Mouse (Mus musculus) neutrophil, adult 83 days (primary cell): ENCODE results near the gene Gzmc. TPM values are rescaled to one million over a fixed set of nuclear protein-coding genes. Genes with fewer than 3 reads are reported as not detected.

Experiments
- total RNA-seq, 2 experiments: library from RNA; stranded (reverse); gene quantifications; one replicate each; pipeline ENCODE4 v1.2.4; 2023

Gzmc gene
- not detected for total RNA-seq

DNA sequence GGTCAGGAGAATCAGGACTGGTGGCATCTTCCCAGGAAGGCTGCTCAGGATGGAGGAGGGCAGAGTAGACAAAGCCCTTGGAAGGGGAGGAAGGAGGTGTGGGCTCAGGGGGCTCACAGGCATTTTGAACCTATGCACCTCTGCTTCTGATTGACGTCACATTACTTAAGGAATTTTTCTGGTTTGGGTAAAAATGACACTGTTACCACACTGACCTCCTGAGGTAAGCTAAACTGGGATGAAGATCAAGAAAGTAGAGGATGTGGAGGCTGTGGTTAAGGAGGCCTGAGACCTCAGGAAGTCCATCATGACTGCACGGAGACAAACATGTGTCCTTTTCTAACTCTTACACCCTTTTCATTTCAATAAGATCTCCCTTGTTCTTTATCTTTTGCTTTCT lies at the start of gene Gzmc:
Gene Gzmc, minus strand, starts transcription at position 101 of the 400 bp plus-strand sequence.

GRCm38 (mm10) chr14:56262153-56262552 lies 27.7 kb upstream of the Gzmc start, which contains the start of gene Gzmb:
Gene Gzmb, minus strand, starts transcription at chr14:56262260.

DNA sequence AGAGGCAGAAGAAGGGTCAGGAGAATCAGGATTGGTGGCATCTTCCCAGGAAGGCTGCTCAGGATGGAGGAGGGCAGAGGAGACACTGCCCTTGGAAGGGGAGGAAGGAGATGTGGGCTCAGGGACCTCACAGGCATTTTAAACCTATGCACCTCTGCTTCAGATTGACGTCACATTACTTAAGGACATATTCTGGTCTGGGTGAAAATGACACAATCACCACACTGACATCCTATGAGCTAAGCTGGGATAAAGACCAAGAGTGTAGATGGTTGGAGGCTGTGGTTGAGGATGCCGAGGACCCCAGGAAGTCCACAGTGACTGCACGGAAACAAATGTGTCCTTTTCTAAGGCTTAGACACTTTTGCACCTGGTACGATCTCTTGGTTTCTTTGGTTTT lies 23.1 kb downstream of the Gzmc start, which contains the start of gene Gzmf:
Gene Gzmf, minus strand, starts transcription at position 101 of the 400 bp plus-strand sequence.

Other genes starting within 250 kb of the Gzmc start
- gene Mcpt1, start 216.7 kb downstream of the Gzmc start, total RNA-seq = not detected
- gene Mcpt9, start 204.2 kb downstream of the Gzmc start, total RNA-seq = not detected
- not detected for gene Mcpt2, start 192.6 kb downstream of the Gzmc start, total RNA-seq
- gene Mcpt4, start 172.3 kb downstream of the Gzmc start, total RNA-seq = not detected
- 100 to 1,000 TPM; 119 to 162 TPM for gene Mcpt8, start 149.4 kb downstream of the Gzmc start, total RNA-seq
- gene Ctsg, start 132.1 kb downstream of the Gzmc start, total RNA-seq = 100 to 1,000 TPM; 187 to 200 TPM
- gene Gzme, start 114.0 kb downstream of the Gzmc start, total RNA-seq = not detected
- not detected for gene Gzmd, start 102.0 kb downstream of the Gzmc start, total RNA-seq
- not detected for gene Gzmg, start 75.1 kb downstream of the Gzmc start, total RNA-seq
- not detected for gene Gzmn, start 60.1 kb downstream of the Gzmc start, total RNA-seq
- not detected for gene Gzmf, start 23.2 kb downstream of the Gzmc start, total RNA-seq
- gene Gzmb, start 27.6 kb upstream of the Gzmc start, total RNA-seq = not detected
- not detected for gene Atp12a, start 130.4 kb upstream of the Gzmc start, total RNA-seq
- gene Rnf17, start 167.9 kb upstream of the Gzmc start, total RNA-seq = under 1 TPM; 0.44 to 0.77 TPM